Mouse (Mus musculus): ENCODE measurements at regions not wholly inside any gene's neighbourhood (a gene's known extent, or its start where the extent isn't known, plus 50 kb on each side); places are given as distances from the start of the nearest gene placed in this dataset.

DNA sequence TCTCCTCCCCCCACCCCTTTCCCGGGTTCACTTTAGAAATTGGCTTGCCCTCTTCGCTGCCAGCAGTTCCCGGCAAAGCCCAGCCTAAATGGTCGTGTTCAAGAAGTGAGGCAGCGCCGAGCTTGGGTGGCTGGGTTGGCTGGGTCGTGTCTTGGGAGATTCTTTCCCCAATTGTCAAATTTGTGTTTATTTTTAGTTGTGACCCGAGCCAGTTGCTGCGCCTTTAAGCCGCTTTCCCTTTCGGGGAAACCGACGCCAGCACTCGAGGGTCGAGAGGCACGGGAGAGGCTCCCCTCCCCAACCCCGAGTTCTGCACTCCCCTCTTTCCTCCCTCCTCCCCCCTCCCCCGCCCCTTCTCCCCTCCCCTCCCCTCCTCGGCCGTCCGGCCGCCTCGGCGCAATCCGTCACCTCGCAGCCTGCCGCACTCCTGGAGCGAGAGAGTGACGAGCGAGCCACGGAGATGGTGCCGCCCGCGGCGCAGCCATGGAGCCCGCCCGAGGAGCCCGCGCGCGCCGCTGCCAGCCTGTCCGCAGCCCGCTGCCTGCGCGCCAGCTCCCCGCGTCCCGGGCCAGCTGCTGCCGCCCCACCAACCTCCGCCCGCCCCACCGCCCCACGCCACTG is 64.6 kb upstream of the Frmpd3 start:
- ATAC-seq (ENCODE audit: insufficient read depth) (no peak), DNase-seq (ENCODE audit: low read depth in 3 of 3, low spot score in 3 of 3) (no peak)
- H3K9me3 ChIP-seq (ENCODE audit: control insufficient read depth, low read length): no peaks in the 10 kb centered on the region
- H3K36me3 ChIP-seq (replicated peaks; ENCODE audit: control insufficient read depth, insufficient read depth, low read depth): no peaks in the 10 kb centered on the region
- H3K4me1 ChIP-seq (replicated peaks; ENCODE audit: control insufficient read depth in 2 of 2, insufficient read depth in 2 of 2, low read length in 1 of 2): no peaks in the 10 kb centered on the region
- H3K9ac ChIP-seq (replicated peaks): no peak overlapping the region
- H3K4me2 ChIP-seq (ENCODE audit: low read depth): peak overlapping the region; percentile 23; the same call in 1 of the 2 replicates
- WGBS (ENCODE audit: insufficient replicate concordance): 12% methylated on average over 38 of the region's 54 CpGs
- TF ChIP-seq CTCF (IDR thresholded peaks at IDR 0.05; ENCODE audit: low read depth) (no peak), EP300 (IDR thresholded peaks at IDR 0.05; ENCODE audit: low read depth) (no peak)
- H3K27ac ChIP-seq: no peak overlapping the region
- peaks cover 22% of the 10 kb centered on the region for H3K27me3 ChIP-seq (ENCODE audit: control insufficient read depth, insufficient read depth, low read length)
- H3K4me3 ChIP-seq (ENCODE audit: insufficient read depth in 1 of 2, low read depth in 2 of 2, low read length in 2 of 2): peak overlapping the region; percentile 6 to 17; a peak in 1 of 4 replicates

GRCm38 (mm10) chrX:140277978-140278729 is 63.9 kb upstream of the Frmpd3 start:
- no peak for ATAC-seq (ENCODE audit: insufficient read depth)
- H3K27me3 ChIP-seq (ENCODE audit: control insufficient read depth, insufficient read depth, low read length): peaks cover 22% of the 10 kb centered on the region
- 10% methylated on average over 56 of the region's 69 CpGs for WGBS (ENCODE audit: insufficient replicate concordance)

DNA sequence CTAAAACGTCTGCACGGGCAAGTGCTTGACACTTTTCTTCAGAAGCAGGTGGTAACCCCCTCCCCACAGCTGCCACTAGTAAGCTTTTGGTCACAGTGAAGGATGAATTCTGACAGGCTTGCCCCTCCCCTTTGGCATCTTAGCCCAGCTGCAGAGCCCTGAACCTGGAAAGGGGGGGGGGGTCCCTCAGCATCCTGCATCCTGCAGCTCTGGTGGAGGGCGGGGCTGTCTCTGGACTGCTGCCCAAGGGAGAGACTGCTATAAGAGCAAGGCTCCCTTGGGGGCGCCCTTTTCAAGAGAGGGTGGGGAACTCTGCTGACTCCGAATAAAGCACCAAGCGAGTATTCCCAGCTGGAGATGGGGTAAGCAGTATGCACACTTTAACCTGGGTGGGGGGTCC is 62.8 kb upstream of the Frmpd3 start:
- ATAC-seq (ENCODE audit: insufficient read depth) (no peak), DNase-seq (ENCODE audit: low read depth in 3 of 3, low spot score in 3 of 3) (no peak)
- Histone ChIP-seq H3K27me3 (ENCODE audit: control insufficient read depth, insufficient read depth, low read length) (peaks cover 22% of the 10 kb centered on the region), H3K9me3 (ENCODE audit: control insufficient read depth, low read length) (no peaks in the 10 kb centered on the region), H3K27ac (no peak overlapping the region), H3K4me1 (replicated peaks; ENCODE audit: control insufficient read depth in 2 of 2, insufficient read depth in 2 of 2, low read length in 1 of 2) (no peaks in the 10 kb centered on the region), H3K4me2 (ENCODE audit: low read depth) (no peak overlapping the region), H3K4me3 (ENCODE audit: insufficient read depth in 1 of 2, low read depth in 2 of 2, low read length in 2 of 2) (no peak overlapping the region), H3K36me3 (replicated peaks; ENCODE audit: control insufficient read depth, insufficient read depth, low read depth) (no peaks in the 10 kb centered on the region), H3K9ac (replicated peaks) (no peak overlapping the region)
- 20% methylated on average over 6 of the region's 6 CpGs for WGBS (ENCODE audit: insufficient replicate concordance)
- no peak for TF ChIP-seq CTCF (IDR thresholded peaks at IDR 0.05; ENCODE audit: low read depth)
- no peak for TF ChIP-seq EP300 (IDR thresholded peaks at IDR 0.05; ENCODE audit: low read depth)

More at GRCm38 (mm10) chrX:140277978-140278729, 63.9 kb upstream of the Frmpd3 start:
- no peak for TF ChIP-seq CTCF (IDR thresholded peaks at IDR 0.05; ENCODE audit: low read depth)
- no peak for TF ChIP-seq EP300 (IDR thresholded peaks at IDR 0.05; ENCODE audit: low read depth)
- H3K9ac ChIP-seq (replicated peaks): no peak overlapping the region
- no peaks in the 10 kb centered on the region for H3K9me3 ChIP-seq (ENCODE audit: control insufficient read depth, low read length)
- H3K36me3 ChIP-seq (replicated peaks; ENCODE audit: control insufficient read depth, insufficient read depth, low read depth): no peaks in the 10 kb centered on the region
- no peaks in the 10 kb centered on the region for H3K4me1 ChIP-seq (replicated peaks; ENCODE audit: control insufficient read depth in 2 of 2, insufficient read depth in 2 of 2, low read length in 1 of 2)
- no peak for DNase-seq (ENCODE audit: low read depth in 3 of 3, low spot score in 3 of 3)
- peak overlapping the region; percentile 23; the same call in 1 of the 2 replicates for H3K4me2 ChIP-seq (ENCODE audit: low read depth)
- H3K4me3 ChIP-seq (ENCODE audit: insufficient read depth in 1 of 2, low read depth in 2 of 2, low read length in 2 of 2): 0 out of 4 replicates have a peak overlapping the region, but pooled peaks of 1 of the 2 experiments have one; percentile 6
- no peak overlapping the region for H3K27ac ChIP-seq

DNA sequence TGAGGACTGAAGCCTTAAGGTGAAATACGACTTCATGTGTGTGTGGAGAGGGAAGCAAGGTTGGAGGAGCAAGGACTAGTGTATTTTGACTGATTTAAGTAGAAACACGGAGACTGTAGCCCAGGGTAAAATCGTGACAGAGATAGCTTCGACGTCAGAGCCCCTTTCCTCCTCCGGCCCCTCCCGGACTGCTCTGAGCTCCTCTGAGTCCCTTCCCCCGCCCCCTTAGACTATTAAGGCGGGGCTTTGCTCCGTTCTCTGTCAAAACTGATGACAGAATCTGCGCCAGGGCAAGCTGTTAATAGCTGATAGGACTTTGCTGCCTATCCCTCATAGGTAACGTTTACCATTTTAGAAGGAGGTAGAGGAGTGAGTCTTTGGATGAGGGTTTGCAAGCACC is 62.0 kb upstream of the Frmpd3 start:
- DNase-seq (ENCODE audit: low read depth in 3 of 3, low spot score in 3 of 3) (peak in 2 of 3 experiments; percentile 2 to 3), ATAC-seq (ENCODE audit: insufficient read depth) (no peak)
- Histone ChIP-seq H3K27ac (no peak overlapping the region), H3K4me3 (ENCODE audit: insufficient read depth in 1 of 2, low read depth in 2 of 2, low read length in 2 of 2) (no peak overlapping the region), H3K9ac (replicated peaks) (no peak overlapping the region), H3K36me3 (replicated peaks; ENCODE audit: control insufficient read depth, insufficient read depth, low read depth) (no peaks in the 10 kb centered on the region), H3K4me2 (ENCODE audit: low read depth) (no peak overlapping the region), H3K27me3 (ENCODE audit: control insufficient read depth, insufficient read depth, low read length) (peaks cover 22% of the 10 kb centered on the region), H3K9me3 (ENCODE audit: control insufficient read depth, low read length) (no peaks in the 10 kb centered on the region), H3K4me1 (replicated peaks; ENCODE audit: control insufficient read depth in 2 of 2, insufficient read depth in 2 of 2, low read length in 1 of 2) (no peaks in the 10 kb centered on the region)
- 15% methylated on average over 12 of the region's 12 CpGs for WGBS (ENCODE audit: insufficient replicate concordance)
- TF ChIP-seq EP300 (IDR thresholded peaks at IDR 0.05; ENCODE audit: low read depth): no peak
- no peak for TF ChIP-seq CTCF (IDR thresholded peaks at IDR 0.05; ENCODE audit: low read depth)

Measured in liver, embryonic 14.5 days (tissue).